Mouse (Mus musculus): ENCODE results near the gene Polr2l.

DNA sequence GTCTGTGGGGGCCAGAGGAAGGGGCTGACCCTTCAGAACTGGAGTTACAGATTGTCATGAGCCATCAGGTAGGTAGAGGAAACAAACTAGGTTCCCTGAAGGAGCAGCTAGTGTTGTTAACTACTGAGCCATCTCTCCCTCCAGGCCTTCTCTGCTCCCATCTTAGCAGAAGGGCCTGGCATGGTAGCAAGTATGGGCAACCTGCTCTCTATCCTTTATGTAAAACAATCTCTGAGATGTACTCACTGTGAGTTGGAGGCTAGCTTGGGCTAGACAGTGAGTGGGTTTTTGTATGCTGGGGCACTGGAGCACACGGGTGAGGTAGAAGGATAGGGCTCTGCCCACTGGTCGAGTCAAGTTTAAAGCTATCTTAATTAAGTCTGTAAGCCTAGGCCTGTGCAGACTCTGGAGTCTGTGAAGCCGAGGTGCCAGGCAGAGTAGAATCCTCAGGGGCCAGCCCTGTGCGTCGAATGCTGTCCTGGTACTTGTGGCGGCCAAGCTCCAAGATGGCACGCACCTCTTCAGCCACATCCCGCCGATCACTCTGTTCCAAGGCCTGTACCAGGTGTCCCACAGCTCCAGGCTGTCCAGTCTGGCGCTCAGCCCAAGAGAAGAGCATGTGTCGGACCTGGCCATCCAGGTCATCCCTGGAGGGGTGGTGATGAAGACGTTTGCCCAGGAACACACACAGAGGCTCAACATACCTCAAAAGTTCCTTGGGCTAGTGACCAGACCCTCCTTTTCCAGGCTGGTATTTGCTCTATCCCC lies 36.5 kb downstream of the Polr2l start:
- TF ChIP-seq CTCF (IDR thresholded peaks at IDR 0.05; ENCODE audit: control insufficient read depth, insufficient read depth, insufficient replicate concordance, low read depth, low read length) (no peak), POLR2A (IDR thresholded peaks at IDR 0.05; ENCODE audit: control insufficient read depth, low read depth, low read length) (no peak)
